Mouse (Mus musculus): Measurements from ENCODE around the gene Gch1. TPM values are rescaled to one million over a fixed set of nuclear protein-coding genes. Genes with fewer than 3 reads are reported as not detected.
A peak's percentile ranks its signal among the peaks of the same experiment; 100 is the strongest.

Gch1 gene
- polyA plus RNA-seq, 1 experiment: 3.4 TPM

- peak; percentile 50 for DNase-seq (ENCODE audit: low read depth)
- no peak for TF ChIP-seq CTCF (IDR thresholded peaks at IDR 0.05; ENCODE audit: borderline replicate concordance, extremely low read depth, insufficient read depth, insufficient read length)
- TF ChIP-seq POLR2A (IDR thresholded peaks at IDR 0.05; ENCODE audit: borderline replicate concordance, extremely low read depth, insufficient read depth, insufficient read length, poor library complexity, severe bottlenecking): no peak
Observed at GRCm38 (mm10) chr14:47197340-47197739, 8.1 kb upstream of the Gch1 start.

- DNase-seq (ENCODE audit: low read depth): no peak
- TF ChIP-seq POLR2A (IDR thresholded peaks at IDR 0.05; ENCODE audit: borderline replicate concordance, extremely low read depth, insufficient read depth, insufficient read length, poor library complexity, severe bottlenecking): no peak
- TF ChIP-seq CTCF (IDR thresholded peaks at IDR 0.05; ENCODE audit: borderline replicate concordance, extremely low read depth, insufficient read depth, insufficient read length): no peak
Observed at GRCm38 (mm10) chr14:47196711-47197110, 7.5 kb upstream of the Gch1 start.

- TF ChIP-seq CTCF (IDR thresholded peaks at IDR 0.05; ENCODE audit: borderline replicate concordance, extremely low read depth, insufficient read depth, insufficient read length) (no peak), POLR2A (IDR thresholded peaks at IDR 0.05; ENCODE audit: borderline replicate concordance, extremely low read depth, insufficient read depth, insufficient read length, poor library complexity, severe bottlenecking) (no peak)
- DNase-seq (ENCODE audit: low read depth): no peak
Observed at GRCm38 (mm10) chr14:47194096-47194495, 4.9 kb upstream of the Gch1 start.

DNA sequence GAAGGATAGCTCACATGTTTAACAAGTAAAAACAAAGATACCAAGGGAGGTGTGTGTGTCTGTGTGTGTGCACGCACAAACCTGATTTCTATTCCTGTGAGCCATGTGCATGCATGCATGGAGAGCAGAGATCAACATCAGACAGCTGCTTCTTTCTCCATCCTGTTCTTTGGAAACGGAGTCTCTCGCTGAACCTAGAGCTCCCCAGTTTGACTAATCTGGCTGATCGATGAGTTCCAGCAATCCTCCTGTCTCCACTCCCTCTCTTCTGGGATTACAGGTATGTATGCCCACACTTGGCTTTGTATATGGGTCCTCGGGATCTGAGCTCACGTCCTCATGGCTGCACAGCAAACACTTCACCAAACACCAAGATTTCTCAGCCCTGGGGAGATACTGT, 4.3 kb upstream of the Gch1 start:
- no peak for DNase-seq (ENCODE audit: low read depth)
- TF ChIP-seq CTCF (IDR thresholded peaks at IDR 0.05; ENCODE audit: borderline replicate concordance, extremely low read depth, insufficient read depth, insufficient read length) (no peak), POLR2A (IDR thresholded peaks at IDR 0.05; ENCODE audit: borderline replicate concordance, extremely low read depth, insufficient read depth, insufficient read length, poor library complexity, severe bottlenecking) (no peak)

DNA sequence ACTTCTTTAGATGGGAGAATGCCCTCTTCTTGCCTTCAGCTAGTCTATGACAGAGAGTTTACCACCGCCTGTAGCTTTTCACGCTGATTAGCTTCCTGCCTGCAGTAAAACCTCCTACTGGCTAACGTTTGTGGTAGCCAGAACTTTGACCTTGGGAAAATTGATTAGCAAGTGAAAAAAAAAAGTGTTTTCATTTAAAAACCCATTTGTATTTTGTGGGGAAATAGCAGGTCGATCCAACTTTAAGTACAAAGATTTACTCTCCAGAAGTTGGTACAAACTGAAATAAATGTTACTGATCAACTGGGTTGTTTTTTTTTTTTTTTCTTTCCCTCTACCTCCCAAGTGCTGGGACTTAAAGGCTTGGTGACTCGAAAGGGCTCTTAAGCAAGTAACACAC, 2.6 kb upstream of the Gch1 start:
- no peak for DNase-seq (ENCODE audit: low read depth)
- TF ChIP-seq POLR2A (IDR thresholded peaks at IDR 0.05; ENCODE audit: borderline replicate concordance, extremely low read depth, insufficient read depth, insufficient read length, poor library complexity, severe bottlenecking) (no peak), CTCF (IDR thresholded peaks at IDR 0.05; ENCODE audit: borderline replicate concordance, extremely low read depth, insufficient read depth, insufficient read length) (no peak)

- TF ChIP-seq CTCF (IDR thresholded peaks at IDR 0.05; ENCODE audit: borderline replicate concordance, extremely low read depth, insufficient read depth, insufficient read length): no peak
- no peak for TF ChIP-seq POLR2A (IDR thresholded peaks at IDR 0.05; ENCODE audit: borderline replicate concordance, extremely low read depth, insufficient read depth, insufficient read length, poor library complexity, severe bottlenecking)
- no peak for DNase-seq (ENCODE audit: low read depth)
Observed at GRCm38 (mm10) chr14:47190626-47191025, 1.4 kb upstream of the Gch1 start.

GRCm38 (mm10) chr14:47189635-47189955, 382 bp upstream of the Gch1 start:
- no peak for TF ChIP-seq POLR2A (IDR thresholded peaks at IDR 0.05; ENCODE audit: borderline replicate concordance, extremely low read depth, insufficient read depth, insufficient read length, poor library complexity, severe bottlenecking)
- DNase-seq (ENCODE audit: low read depth): no peak

DNA sequence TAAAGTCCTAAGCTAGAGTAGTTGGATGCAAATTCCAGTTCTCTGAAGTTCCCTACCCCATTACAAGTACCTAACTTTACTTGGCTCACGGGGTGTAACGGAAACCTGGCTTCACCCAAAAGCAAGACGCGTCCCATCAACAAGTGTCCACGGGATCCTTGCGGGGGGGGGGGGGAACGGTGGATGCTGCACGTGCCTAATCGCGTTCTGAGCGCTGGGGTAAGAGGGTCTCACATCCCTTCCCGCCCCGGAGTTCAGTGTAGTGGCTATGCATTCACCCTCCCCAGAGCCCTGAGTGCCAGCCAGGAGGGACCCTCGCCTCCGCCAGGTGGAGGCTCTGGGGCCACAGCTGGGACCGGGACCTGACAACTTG, 752 bp downstream of the Gch1 start:
- DNase-seq (ENCODE audit: low read depth): no peak
- TF ChIP-seq POLR2A (IDR thresholded peaks at IDR 0.05; ENCODE audit: borderline replicate concordance, extremely low read depth, insufficient read depth, insufficient read length, poor library complexity, severe bottlenecking) (no peak), CTCF (IDR thresholded peaks at IDR 0.05; ENCODE audit: borderline replicate concordance, extremely low read depth, insufficient read depth, insufficient read length) (no peak)

GRCm38 (mm10) chr14:47187666-47188360, 1.4 kb downstream of the Gch1 start:
- TF ChIP-seq POLR2A (IDR thresholded peaks at IDR 0.05; ENCODE audit: borderline replicate concordance, extremely low read depth, insufficient read depth, insufficient read length, poor library complexity, severe bottlenecking) (no peak), CTCF (IDR thresholded peaks at IDR 0.05; ENCODE audit: borderline replicate concordance, extremely low read depth, insufficient read depth, insufficient read length) (no peak)

DNA sequence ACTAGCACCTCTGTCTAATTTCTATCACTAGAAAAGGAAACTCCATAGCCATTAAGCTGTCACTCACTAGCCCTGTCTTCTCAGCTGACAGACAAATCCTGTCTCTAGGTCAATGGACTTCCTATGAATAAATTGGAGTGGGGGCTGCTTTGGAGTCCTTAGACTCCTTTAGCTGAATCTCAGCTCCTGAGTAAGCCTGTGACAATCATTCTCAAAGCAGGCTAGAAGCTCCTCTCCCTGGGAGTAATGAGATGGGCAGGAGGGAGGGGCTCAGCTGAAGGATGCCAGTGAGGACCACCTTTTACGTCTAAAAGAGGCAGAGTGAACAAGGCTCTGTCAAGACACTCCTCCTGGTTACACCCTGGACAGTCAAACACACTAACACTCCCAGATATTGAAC, 2.0 kb downstream of the Gch1 start:
- TF ChIP-seq CTCF (IDR thresholded peaks at IDR 0.05; ENCODE audit: borderline replicate concordance, extremely low read depth, insufficient read depth, insufficient read length) (no peak), POLR2A (IDR thresholded peaks at IDR 0.05; ENCODE audit: borderline replicate concordance, extremely low read depth, insufficient read depth, insufficient read length, poor library complexity, severe bottlenecking) (no peak)
- no peak for DNase-seq (ENCODE audit: low read depth)

More at GRCm38 (mm10) chr14:47187666-47188360, 1.4 kb downstream of the Gch1 start:
- DNase-seq (ENCODE audit: low read depth): no peak

DNA sequence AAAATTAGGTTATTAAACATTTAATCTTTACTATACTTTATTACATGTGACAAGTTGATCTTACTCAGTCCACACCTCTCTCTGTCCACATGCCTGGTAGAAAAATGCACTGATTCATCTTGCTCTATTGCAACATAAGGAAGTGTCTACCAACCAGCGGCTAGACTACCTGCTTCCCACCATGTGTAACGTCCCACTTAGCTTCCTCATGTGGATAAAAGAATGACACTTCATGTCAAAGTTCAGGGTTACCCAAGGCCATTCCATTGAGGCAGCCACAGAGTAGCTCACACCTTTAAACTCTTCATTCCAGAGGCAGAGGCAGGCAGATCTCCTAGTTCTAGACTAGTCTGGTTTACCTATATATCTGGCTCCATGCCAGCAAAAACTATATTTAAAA, 2.7 kb downstream of the Gch1 start:
- TF ChIP-seq CTCF (IDR thresholded peaks at IDR 0.05; ENCODE audit: borderline replicate concordance, extremely low read depth, insufficient read depth, insufficient read length) (no peak), POLR2A (IDR thresholded peaks at IDR 0.05; ENCODE audit: borderline replicate concordance, extremely low read depth, insufficient read depth, insufficient read length, poor library complexity, severe bottlenecking) (no peak)
- no peak for DNase-seq (ENCODE audit: low read depth)

DNA sequence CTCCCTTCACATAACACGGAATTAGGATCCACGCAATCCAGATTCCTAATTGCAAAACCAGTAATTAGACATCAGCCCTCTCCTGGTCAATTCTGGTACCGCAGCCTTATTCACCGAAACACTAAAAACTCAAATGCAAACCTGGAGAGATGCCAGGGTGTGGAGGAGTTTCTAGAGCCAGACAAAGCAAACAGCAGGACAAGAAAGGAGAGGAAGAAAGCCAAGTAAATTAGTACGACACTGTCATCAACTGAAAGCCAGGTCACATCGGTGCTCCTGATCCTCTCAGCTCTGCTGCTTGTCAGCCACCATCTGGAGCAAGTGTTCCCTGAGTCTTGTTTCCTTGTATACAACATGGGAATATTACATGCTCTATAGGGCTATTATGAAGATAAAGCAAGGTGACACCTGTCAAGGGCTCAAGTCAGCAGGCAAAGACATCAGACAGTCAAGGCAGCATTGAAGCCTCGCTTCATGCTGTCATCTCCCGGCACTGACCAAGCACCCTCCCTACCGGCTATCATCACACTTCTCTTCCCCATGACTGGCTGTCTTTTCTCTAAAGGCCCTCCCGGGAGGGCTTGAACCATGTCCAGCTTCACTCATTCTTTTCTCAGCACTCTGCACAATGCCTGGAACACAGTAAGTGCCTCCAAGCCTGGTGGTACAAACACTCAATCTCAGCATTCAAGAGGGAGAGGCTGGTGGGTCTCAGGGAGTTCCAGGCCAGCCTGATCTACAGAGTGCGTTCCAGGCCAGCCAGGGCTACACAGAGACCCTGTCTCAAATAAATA, 7.5 kb downstream of the Gch1 start:
- DNase-seq (ENCODE audit: low read depth): peak; percentile 78

More for the DNA sequence above, 7.5 kb downstream of the Gch1 start:
- TF ChIP-seq POLR2A (IDR thresholded peaks at IDR 0.05; ENCODE audit: borderline replicate concordance, extremely low read depth, insufficient read depth, insufficient read length, poor library complexity, severe bottlenecking) (no peak), CTCF (IDR thresholded peaks at IDR 0.05; ENCODE audit: borderline replicate concordance, extremely low read depth, insufficient read depth, insufficient read length) (peak; percentile 45; the same call in 1 of the 2 replicates)
